Mouse (Mus musculus) ES-Bruce4 (cell line): ENCODE results near the gene Atp6v0e2.

Source experiments
- CTCF ChIP-seq: IDR thresholded peaks from one replicate; pipeline ENCODE4 v1.8.1; 2011; ENCODE audit warnings: low read depth, low read length
- EP300 ChIP-seq: IDR thresholded peaks from 2 replicates; pipeline ENCODE4 v1.6.1; 2011; ENCODE audit warnings: low read depth, low read length; ENCODE audit not compliant: insufficient read depth
- POLR2A ChIP-seq: IDR thresholded peaks from one replicate; pipeline ENCODE4 v1.8.1; 2011; ENCODE audit warnings: low read length; ENCODE audit not compliant: insufficient read depth

- TF ChIP-seq CTCF (no peak), POLR2A (no peak), EP300 (no peak)
Observed at GRCm38 (mm10) chr6:48533475-48533874, 3.9 kb upstream of the Atp6v0e2 start.
